In genomic region chr4:120729441-120729840, GRCm38 (mm10) we compare ENCODE assay signal across 12 mouse cellular contexts. TPM values are rescaled to one million over a fixed set of nuclear protein-coding genes. Genes with fewer than 3 reads are reported as not detected.
"Had no signal": no experiment of that assay in that cellular context is flagged by ENCODE, and none has a peak within 500 bp of the region (broad histone marks: within the 10 kb centered on the region; RNA-seq: fewer than 3 reads in every experiment).

No protein-coding gene starts in this region.

- H3K9me3 ChIP-seq: limb, embryonic 15.5 days; liver, embryonic 13.5 days; lung, embryonic 15.5 days; megakaryocyte, embryonic 14.5 days; midbrain, embryonic 12.5 days; stomach, embryonic 15.5 days had no signal

- DNase-seq: layer of hippocampus, postnatal 36 days; liver, embryonic 13.5 days; liver, postnatal 0 days; spleen, adult 18-20 months; thymus, adult 2 months; thymus, postnatal 36 days had no signal

- H3K9ac ChIP-seq: limb, embryonic 15.5 days; liver, embryonic 13.5 days; liver, postnatal 0 days; lung, embryonic 15.5 days; midbrain, embryonic 12.5 days; stomach, embryonic 15.5 days had no signal

- H3K36me3 ChIP-seq: limb, embryonic 15.5 days; liver, embryonic 13.5 days; lung, embryonic 15.5 days; midbrain, embryonic 12.5 days; stomach, embryonic 15.5 days had no signal

- H3K4me2 ChIP-seq: limb, embryonic 15.5 days; lung, embryonic 15.5 days; midbrain, embryonic 12.5 days; stomach, embryonic 15.5 days had no signal

- H3K4me3 ChIP-seq: limb, embryonic 15.5 days; liver, embryonic 13.5 days; lung, embryonic 15.5 days; megakaryocyte, embryonic 14.5 days; midbrain, embryonic 12.5 days; stomach, embryonic 15.5 days had no signal

- ATAC-seq: liver, postnatal 0 days had no signal

- H3K27ac ChIP-seq: liver, embryonic 13.5 days; lung, embryonic 15.5 days; macrophage; midbrain, embryonic 12.5 days; stomach, embryonic 15.5 days had no signal

RNA-seq across cellular contexts. Expression of gene Kcnq4, which starts 19.0 kb away (rescaled TPM):
- polyA plus RNA-seq: macrophage had no signal
